In genomic region chr5:122314966-122315667, GRCm38 (mm10) we compare ENCODE assay signal across 8 mouse cellular contexts. TPM values are rescaled to one million over a fixed set of nuclear protein-coding genes. Genes with fewer than 3 reads are reported as not detected.
DNase-seq lines count a peak whose midpoint lies in the region; ATAC-seq and TF ChIP-seq lines count a peak whose summit lies in the region.

No protein-coding gene starts in this region.

- no peaks in the 10 kb centered on the region for H3K27me3 ChIP-seq in forebrain, embryonic 11.5 days (ENCODE audit: control insufficient read depth, insufficient read depth, low read length)
- H3K27me3 ChIP-seq in forebrain, embryonic 12.5 days, result no peaks in the 10 kb centered on the region
- no peaks in the 10 kb centered on the region for H3K27me3 ChIP-seq in midbrain, postnatal 0 days (ENCODE audit: insufficient read depth, low read length)

- H3K4me2 ChIP-seq in forebrain, embryonic 11.5 days (ENCODE audit: low read depth, low read length, severe bottlenecking), result no peak overlapping the region
- H3K4me2 ChIP-seq in forebrain, embryonic 12.5 days, result no peak overlapping the region
- no peak overlapping the region for H3K4me2 ChIP-seq in midbrain, postnatal 0 days (ENCODE audit: low read depth, low read length, poor library complexity, severe bottlenecking)

- H3K36me3 ChIP-seq in forebrain, embryonic 11.5 days (ENCODE audit: control insufficient read depth, insufficient read depth, low read length), result peaks cover 2% of the 10 kb centered on the region; the same call in 1 of the 2 replicates
- H3K36me3 ChIP-seq in forebrain, embryonic 12.5 days (replicated peaks), result peaks cover 46% of the 10 kb centered on the region
- H3K36me3 ChIP-seq in midbrain, postnatal 0 days (ENCODE audit: insufficient read depth, low read length), result peaks cover 10% of the 10 kb centered on the region

- no peaks in the 10 kb centered on the region for H3K4me1 ChIP-seq in forebrain, embryonic 11.5 days (replicated peaks; ENCODE audit: control insufficient read depth, insufficient read depth, low read length)
- H3K4me1 ChIP-seq in forebrain, embryonic 12.5 days, result no peaks in the 10 kb centered on the region
- 0 out of 2 replicates have a peak, but pooled peaks cover 2% of the 10 kb centered on the region for H3K4me1 ChIP-seq in midbrain, postnatal 0 days (ENCODE audit: insufficient read depth, low read length)

- peak; percentile 49 for DNase-seq in forebrain, embryonic 11.5 days (ENCODE audit: low spot score)
- DNase-seq in cerebellum, adult 18-20 months, result peak; percentile 94 to 97
- DNase-seq in gastrocnemius, adult 8-10 months (ENCODE audit: low spot score in 2 of 2), result peak; percentile 95 to 97
- peak; percentile 95 for DNase-seq in kidney, adult 18-20 months
- peak; percentile 90 to 92 for DNase-seq in left cerebral cortex, postnatal 36 days (ENCODE audit: low spot score in 2 of 2)
- peak; percentile 82 for DNase-seq in midbrain, postnatal 0 days (ENCODE audit: low spot score)
- peak; percentile 73 for DNase-seq in telencephalon, adult 2 months (ENCODE audit: low read depth, low spot score)

- no peak for ATAC-seq in forebrain, embryonic 11.5 days (replicated peaks; ENCODE audit: low FRiP score)
- no peak for ATAC-seq in forebrain, embryonic 12.5 days (ENCODE audit: low FRiP score)
- ATAC-seq in midbrain, postnatal 0 days (ENCODE audit: low FRiP score), result peak; percentile 69

- intact Hi-C loops in left cerebral cortex, postnatal 36 days (cut with DNase I), result loop anchor here (5.0 kb wide), 1 partner anchor 33 kb away; the partner anchor contains the start of gene Pptc7

- TF ChIP-seq CTCF in midbrain, postnatal 0 days (IDR thresholded peaks at IDR 0.05), result peak; percentile 26; the same call in 1 of the 2 replicates

- H3K4me3 ChIP-seq in forebrain, embryonic 11.5 days (ENCODE audit: low read depth, low read length), result no peak overlapping the region
- H3K4me3 ChIP-seq in forebrain, embryonic 12.5 days (replicated peaks), result no peak overlapping the region
- no peak overlapping the region for H3K4me3 ChIP-seq in midbrain, postnatal 0 days (ENCODE audit: low read depth, low read length)

- WGBS in forebrain, embryonic 11.5 days, result 79% methylated on average over 20 of the region's 20 CpGs
- WGBS in forebrain, embryonic 12.5 days, result 81% methylated on average over 20 of the region's 20 CpGs
- 66% methylated on average over 20 of the region's 20 CpGs for WGBS in midbrain, postnatal 0 days

- no peaks in the 10 kb centered on the region for H3K9me3 ChIP-seq in forebrain, embryonic 11.5 days (ENCODE audit: control insufficient read depth, low read length)
- no peaks in the 10 kb centered on the region for H3K9me3 ChIP-seq in forebrain, embryonic 12.5 days
- no peaks in the 10 kb centered on the region for H3K9me3 ChIP-seq in midbrain, postnatal 0 days (ENCODE audit: low read length)

- no peak overlapping the region for H3K27ac ChIP-seq in forebrain, embryonic 11.5 days (ENCODE audit: low read depth, low read length)
- no peak overlapping the region for H3K27ac ChIP-seq in forebrain, embryonic 12.5 days
- no peak overlapping the region for H3K27ac ChIP-seq in midbrain, postnatal 0 days (ENCODE audit: low read depth, low read length)

- H3K9ac ChIP-seq in forebrain, embryonic 11.5 days (ENCODE audit: low read length), result no peak overlapping the region
- no peak overlapping the region for H3K9ac ChIP-seq in forebrain, embryonic 12.5 days
- no peak overlapping the region for H3K9ac ChIP-seq in midbrain, postnatal 0 days (replicated peaks; ENCODE audit: low read length, poor library complexity, severe bottlenecking)

RNA-seq across cellular contexts. Expression of gene Pptc7, which starts 31.0 kb away (rescaled TPM):
- polyA plus RNA-seq in forebrain, embryonic 11.5 days (2014; fragmentation: Nextera tagmentation; extraction: Ambion mirVana), result 9.1 and 9.8 TPM in 2 replicates
- polyA plus RNA-seq in forebrain, embryonic 12.5 days (2016; fragmentation: Nextera tagmentation; extraction: Ambion mirVana), result 9.6 and 10.7 TPM in 2 replicates
- total RNA-seq in gastrocnemius, adult 8-10 months (2022), result 100 to 1,000 TPM in 2 of 4 experiments, 10 to 100 TPM in 2; 91.8 to 110 (median 100.0) TPM
- total RNA-seq in left cerebral cortex, postnatal 36 days (2021), result 10 to 100 TPM; 39.1 to 42.7 TPM
- total RNA-seq in midbrain, postnatal 0 days (2014; rRNA removed), result 19.3 and 22.7 TPM in 2 replicates
- polyA plus RNA-seq in midbrain, postnatal 0 days (2015; fragmentation: Nextera tagmentation; extraction: Ambion mirVana), result 5.6 and 6.7 TPM in 2 replicates

RNA-seq across cellular contexts. Expression of gene Rad9b, which starts 38.9 kb away (rescaled TPM):
- 9.8 and 12.6 TPM in 2 replicates for polyA plus RNA-seq in forebrain, embryonic 11.5 days (2014; fragmentation: Nextera tagmentation; extraction: Ambion mirVana)
- polyA plus RNA-seq in forebrain, embryonic 12.5 days (2016; fragmentation: Nextera tagmentation; extraction: Ambion mirVana), result 12.7 and 15.8 TPM in 2 replicates
- total RNA-seq in gastrocnemius, adult 8-10 months (2022), result under 1 TPM; 0.13 to 0.63 (median 0.42) TPM
- total RNA-seq in left cerebral cortex, postnatal 36 days (2021), result 1 to 10 TPM; 2.8 to 4.6 TPM
- 16.9 and 17.8 TPM in 2 replicates for total RNA-seq in midbrain, postnatal 0 days (2014; rRNA removed)
- 18.1 and 21.8 TPM in 2 replicates for polyA plus RNA-seq in midbrain, postnatal 0 days (2015; fragmentation: Nextera tagmentation; extraction: Ambion mirVana)

RNA-seq across cellular contexts. Expression of gene Vps29, which starts 39.1 kb away (rescaled TPM):
- 174 and 181 TPM in 2 replicates for polyA plus RNA-seq in forebrain, embryonic 11.5 days (2014; fragmentation: Nextera tagmentation; extraction: Ambion mirVana)
- polyA plus RNA-seq in forebrain, embryonic 12.5 days (2016; fragmentation: Nextera tagmentation; extraction: Ambion mirVana), result 174 and 186 TPM in 2 replicates
- total RNA-seq in gastrocnemius, adult 8-10 months (2022), result 10 to 100 TPM; 44.0 to 51.2 (median 46.4) TPM
- total RNA-seq in left cerebral cortex, postnatal 36 days (2021), result 100 to 1,000 TPM; 185 to 191 TPM
- total RNA-seq in midbrain, postnatal 0 days (2014; rRNA removed), result 137 and 149 TPM in 2 replicates
- 366 and 368 TPM in 2 replicates for polyA plus RNA-seq in midbrain, postnatal 0 days (2015; fragmentation: Nextera tagmentation; extraction: Ambion mirVana)

RNA-seq across cellular contexts. Expression of gene Tctn1, which starts 50.9 kb away (rescaled TPM):
- polyA plus RNA-seq in forebrain, embryonic 11.5 days (2014; fragmentation: Nextera tagmentation; extraction: Ambion mirVana), result 5.2 and 7.5 TPM in 2 replicates
- 4.4 and 5.5 TPM in 2 replicates for polyA plus RNA-seq in forebrain, embryonic 12.5 days (2016; fragmentation: Nextera tagmentation; extraction: Ambion mirVana)
- total RNA-seq in gastrocnemius, adult 8-10 months (2022), result 1 to 10 TPM; 1.4 to 2.1 (median 1.7) TPM
- 10 to 100 TPM; 12.2 to 14.5 TPM for total RNA-seq in left cerebral cortex, postnatal 36 days (2021)
- 30.0 and 37.5 TPM in 2 replicates for total RNA-seq in midbrain, postnatal 0 days (2014; rRNA removed)
- polyA plus RNA-seq in midbrain, postnatal 0 days (2015; fragmentation: Nextera tagmentation; extraction: Ambion mirVana), result 5.8 and 6.2 TPM in 2 replicates

RNA-seq across cellular contexts. Expression of gene Gpn3, which starts 56.6 kb away (rescaled TPM):
- polyA plus RNA-seq in forebrain, embryonic 11.5 days (2014; fragmentation: Nextera tagmentation; extraction: Ambion mirVana), result 65.0 and 77.7 TPM in 2 replicates
- polyA plus RNA-seq in forebrain, embryonic 12.5 days (2016; fragmentation: Nextera tagmentation; extraction: Ambion mirVana), result 60.5 and 62.6 TPM in 2 replicates
- total RNA-seq in gastrocnemius, adult 8-10 months (2022), result 10 to 100 TPM; 29.1 to 36.2 (median 32.2) TPM
- total RNA-seq in left cerebral cortex, postnatal 36 days (2021), result 10 to 100 TPM; 24.4 to 25.7 TPM
- total RNA-seq in midbrain, postnatal 0 days (2014; rRNA removed), result 20.8 and 37.9 TPM in 2 replicates
- polyA plus RNA-seq in midbrain, postnatal 0 days (2015; fragmentation: Nextera tagmentation; extraction: Ambion mirVana), result 41.8 and 44.4 TPM in 2 replicates
